Mouse (Mus musculus) neural tube, embryonic 13.5 days (tissue): ENCODE measurements at regions not wholly inside any gene's neighbourhood (a gene's known extent, or its start where the extent isn't known, plus 50 kb on each side); places are given as distances from the start of the nearest gene placed in this dataset.
"Not testable (repeated sequence)": the region's sequence is repeated elsewhere in the genome, so short reads cannot be mapped to it uniquely, and the experiment has no call there.

Experiments
- ATAC-seq: fragments of 200-750 bp; cut with Nextera tagmentation; 2 replicates; pipeline ENCODE4 v1.8.0; 2017; ENCODE audit warnings: low read depth, mild to moderate bottlenecking, moderate TSS enrichment, moderate library complexity
- H3K27ac ChIP-seq: fragments of 300-500 bp; sonication (generic); replicated peaks from 2 replicates; pipeline ENCODE4 v1.5.1; 2015; ENCODE audit warnings: moderate library complexity, mild to moderate bottlenecking, inconsistent platforms
- H3K27me3 ChIP-seq: fragments of 300-500 bp; sonication (generic); 2 replicates; pipeline ENCODE4 v1.6.1; 2015; ENCODE audit warnings: mild to moderate bottlenecking, inconsistent platforms
- H3K36me3 ChIP-seq: fragments of 300-500 bp; sonication (generic); 2 replicates; pipeline ENCODE4 v1.6.1; 2015; ENCODE audit warnings: mild to moderate bottlenecking, inconsistent platforms
- H3K4me1 ChIP-seq: fragments of 300-500 bp; sonication (generic); replicated peaks from 2 replicates; pipeline ENCODE4 v1.6.1; 2015; ENCODE audit warnings: inconsistent platforms
- H3K4me2 ChIP-seq: fragments of 300-500 bp; sonication (generic); 2 replicates; pipeline ENCODE4 v1.6.1; 2015; ENCODE audit warnings: inconsistent platforms, mild to moderate bottlenecking, moderate library complexity
- H3K4me3 ChIP-seq: fragments of 300-500 bp; sonication (generic); 2 replicates; pipeline ENCODE4 v1.5.1; 2015; ENCODE audit warnings: mild to moderate bottlenecking, inconsistent platforms
- H3K9ac ChIP-seq: fragments of 300-500 bp; sonication (generic); 2 replicates; pipeline ENCODE4 v1.6.1; 2015; ENCODE audit warnings: moderate library complexity, mild to moderate bottlenecking, inconsistent platforms
- H3K9me3 ChIP-seq: fragments of 300-500 bp; sonication (generic); 2 replicates; pipeline ENCODE4 v1.6.1; 2016; ENCODE audit warnings: inconsistent platforms
- WGBS: fragments of 180-500 bp; shearing (Covaris S2); methylation state at CpG from one replicate; pipeline ENCODE4 v1.1.7; 2015; 5-methylcytosine and 5-hydroxymethylcytosine counted together

DNA sequence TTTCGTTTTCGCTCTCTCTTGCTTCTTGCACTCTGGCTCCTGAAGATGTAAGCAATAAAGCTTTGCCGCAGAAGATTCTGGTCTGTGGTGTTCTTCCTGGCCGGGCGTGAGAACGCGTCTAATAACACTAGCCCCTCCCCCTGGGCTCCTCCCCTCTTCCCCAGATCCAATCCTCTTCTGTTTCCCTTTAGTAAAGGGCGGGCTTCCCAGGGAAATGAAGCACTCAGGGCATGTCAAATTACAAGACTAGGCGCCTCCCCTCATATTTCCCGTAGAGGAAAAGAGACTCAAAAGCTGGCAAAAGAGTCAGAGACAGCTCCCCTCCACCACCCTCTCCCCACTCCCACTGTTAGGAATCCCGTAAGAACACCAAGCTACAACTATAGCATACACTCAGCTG, 65.3 kb upstream of the Mdm1 start:
- H3K36me3 ChIP-seq, H3K9ac ChIP-seq, ATAC-seq, H3K4me2 ChIP-seq, H3K4me3 ChIP-seq, H3K9me3 ChIP-seq, H3K27ac ChIP-seq, H3K27me3 ChIP-seq, H3K4me1 ChIP-seq: not testable (repeated sequence)
- 92% methylated on average over 9 of the region's 11 CpGs for WGBS

DNA sequence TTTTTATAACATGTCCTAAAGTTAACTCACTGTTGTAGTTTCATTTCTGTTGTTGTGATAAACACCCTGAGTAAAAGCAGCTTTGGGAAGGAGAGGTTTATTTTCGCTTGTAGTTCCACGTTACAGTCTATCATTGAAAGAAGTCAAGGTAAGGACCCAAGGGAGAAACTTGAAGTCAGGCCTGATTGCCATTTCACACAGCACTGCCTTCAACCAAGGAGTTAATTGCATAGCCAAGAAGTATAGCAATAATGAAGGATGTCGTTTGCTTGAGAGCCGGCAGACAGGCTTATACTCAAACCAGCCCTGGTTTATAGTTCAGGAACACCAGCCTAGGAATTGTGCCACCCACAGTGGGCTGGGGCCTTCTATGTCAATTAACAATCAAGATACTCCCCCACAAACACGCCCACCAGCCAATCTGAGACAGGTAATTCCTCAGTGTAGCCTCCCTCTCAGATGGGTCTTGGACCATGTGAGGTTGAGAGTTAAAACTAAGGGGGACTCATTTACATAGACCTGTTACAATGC, 59.9 kb upstream of the Mdm1 start:
- 83% methylated on average over 5 of the region's 5 CpGs for WGBS
- no peaks in the 10 kb centered on the region for H3K27me3 ChIP-seq
- no peak overlapping the region for H3K9ac ChIP-seq
- no peak overlapping the region for H3K4me2 ChIP-seq
- no peak overlapping the region for H3K4me3 ChIP-seq
- no peak for ATAC-seq
- no peaks in the 10 kb centered on the region for H3K36me3 ChIP-seq
- H3K4me1 ChIP-seq: no peaks in the 10 kb centered on the region
- no peak overlapping the region for H3K27ac ChIP-seq
- no peaks in the 10 kb centered on the region for H3K9me3 ChIP-seq

DNA sequence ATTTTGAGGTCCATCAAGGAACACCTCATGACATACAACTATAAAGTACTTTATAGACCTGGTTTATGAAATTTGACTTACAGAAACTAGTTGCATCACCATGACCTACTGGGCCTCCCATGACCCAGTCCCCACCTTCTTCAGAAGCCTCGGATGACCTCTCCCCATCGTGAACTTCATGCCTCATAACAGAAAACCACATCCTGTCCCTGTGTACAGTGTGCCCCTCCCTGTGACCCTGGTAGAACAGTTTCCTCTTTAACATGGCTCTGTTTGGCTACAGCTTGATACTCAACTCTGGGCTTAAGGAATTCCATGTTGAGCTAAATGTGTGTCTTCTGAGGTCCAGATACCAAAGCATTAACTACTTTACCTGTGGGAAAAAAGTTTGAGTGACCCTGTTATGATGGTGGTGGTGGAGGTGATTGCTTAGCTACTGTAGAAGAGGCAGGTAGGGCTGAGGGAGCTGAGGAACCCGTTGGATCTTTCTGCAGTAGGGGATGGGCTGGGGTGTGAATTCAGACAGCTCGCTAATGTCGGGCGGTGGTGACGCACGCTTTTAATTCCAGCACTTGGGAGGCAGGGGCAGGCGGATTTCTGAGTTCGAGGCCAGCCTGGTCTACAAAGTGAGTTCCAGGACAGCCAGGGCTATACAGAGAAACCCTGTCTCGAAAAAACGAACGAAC, 58.4 kb upstream of the Mdm1 start:
- Histone ChIP-seq H3K27ac (no peak overlapping the region), H3K9me3 (no peaks in the 10 kb centered on the region), H3K4me1 (peaks cover 10% of the 10 kb centered on the region), H3K4me2 (no peak overlapping the region), H3K36me3 (no peaks in the 10 kb centered on the region), H3K4me3 (no peak overlapping the region), H3K9ac (no peak overlapping the region), H3K27me3 (no peaks in the 10 kb centered on the region)
- WGBS: 94% methylated on average over 13 of the region's 13 CpGs
- ATAC-seq: no peak

DNA sequence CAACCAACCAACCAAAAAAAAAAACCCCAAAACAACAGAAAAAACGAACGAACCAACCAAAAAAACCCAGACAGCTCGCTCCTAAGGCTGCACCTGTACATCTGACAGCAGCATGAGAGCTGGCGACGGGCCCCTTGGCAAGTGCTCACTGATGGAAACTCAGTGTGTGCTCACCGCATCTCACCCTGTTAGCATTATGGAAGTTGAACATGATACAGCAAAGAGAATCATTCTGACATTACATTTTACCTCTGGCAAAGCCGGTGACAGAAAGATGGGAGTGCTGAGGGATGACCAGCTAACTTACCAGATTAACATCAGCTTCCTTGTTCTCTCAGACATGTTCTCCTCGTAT, 57.9 kb upstream of the Mdm1 start:
- H3K27me3 ChIP-seq: no peaks in the 10 kb centered on the region
- H3K4me3 ChIP-seq: no peak overlapping the region
- H3K36me3 ChIP-seq: no peaks in the 10 kb centered on the region
- H3K4me2 ChIP-seq: no peak overlapping the region
- WGBS: 92% methylated on average over 8 of the region's 8 CpGs
- H3K9me3 ChIP-seq: no peaks in the 10 kb centered on the region
- H3K4me1 ChIP-seq: peaks cover 14% of the 10 kb centered on the region
- no peak for ATAC-seq
- H3K27ac ChIP-seq: no peak overlapping the region
- no peak overlapping the region for H3K9ac ChIP-seq

DNA sequence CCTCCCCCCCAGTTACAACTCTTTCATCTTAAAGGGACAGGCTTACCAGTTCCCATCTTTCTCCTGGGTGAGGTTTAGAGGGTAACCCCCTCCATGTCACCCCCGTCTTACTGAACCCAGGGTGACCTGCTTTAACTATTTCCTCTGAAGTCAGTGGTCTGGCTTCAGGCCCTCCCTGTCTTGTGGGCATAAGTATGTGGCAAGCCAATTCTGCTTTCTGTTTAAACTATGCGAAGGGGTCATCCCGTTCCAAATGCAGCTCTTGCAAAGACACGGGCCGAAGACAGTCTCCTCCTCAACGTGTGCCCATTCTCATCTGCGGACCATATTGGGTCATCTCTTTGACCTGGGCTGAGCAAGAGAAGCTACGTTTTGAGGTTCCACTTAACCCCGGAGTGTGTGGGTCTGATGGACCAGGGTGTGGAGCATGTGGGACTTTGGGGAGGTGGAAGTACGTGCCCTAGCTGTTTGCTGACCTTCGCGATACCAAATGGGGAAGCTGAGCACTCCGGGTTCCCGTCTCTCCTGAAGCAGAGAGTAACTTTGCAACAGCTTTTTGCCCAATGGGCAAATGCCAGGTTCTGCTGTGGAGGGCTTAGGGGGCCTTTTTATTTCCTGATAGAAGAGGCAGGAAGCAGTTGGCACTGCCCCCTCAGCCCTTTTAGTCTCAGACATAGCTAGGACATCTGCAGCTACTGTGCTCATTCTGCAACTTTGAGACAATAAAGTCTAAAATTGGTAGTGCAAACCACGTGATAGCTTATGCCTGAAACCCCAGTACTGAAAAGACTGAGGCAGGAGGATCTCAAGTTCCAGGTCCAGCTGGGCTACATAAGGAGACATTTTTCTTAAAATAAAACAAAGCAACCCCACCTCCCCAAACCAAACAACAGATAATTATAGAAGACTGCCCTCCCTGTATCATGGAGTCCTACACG, 56.3 kb upstream of the Mdm1 start:
- no peak for ATAC-seq
- H3K27ac ChIP-seq: no peak overlapping the region
- 92% methylated on average over 16 of the region's 16 CpGs for WGBS
- H3K4me1 ChIP-seq: peaks cover 14% of the 10 kb centered on the region
- H3K36me3 ChIP-seq: no peaks in the 10 kb centered on the region
- H3K4me2 ChIP-seq: no peak overlapping the region
- no peak overlapping the region for H3K4me3 ChIP-seq
- no peaks in the 10 kb centered on the region for H3K9me3 ChIP-seq
- no peaks in the 10 kb centered on the region for H3K27me3 ChIP-seq
- no peak overlapping the region for H3K9ac ChIP-seq

DNA sequence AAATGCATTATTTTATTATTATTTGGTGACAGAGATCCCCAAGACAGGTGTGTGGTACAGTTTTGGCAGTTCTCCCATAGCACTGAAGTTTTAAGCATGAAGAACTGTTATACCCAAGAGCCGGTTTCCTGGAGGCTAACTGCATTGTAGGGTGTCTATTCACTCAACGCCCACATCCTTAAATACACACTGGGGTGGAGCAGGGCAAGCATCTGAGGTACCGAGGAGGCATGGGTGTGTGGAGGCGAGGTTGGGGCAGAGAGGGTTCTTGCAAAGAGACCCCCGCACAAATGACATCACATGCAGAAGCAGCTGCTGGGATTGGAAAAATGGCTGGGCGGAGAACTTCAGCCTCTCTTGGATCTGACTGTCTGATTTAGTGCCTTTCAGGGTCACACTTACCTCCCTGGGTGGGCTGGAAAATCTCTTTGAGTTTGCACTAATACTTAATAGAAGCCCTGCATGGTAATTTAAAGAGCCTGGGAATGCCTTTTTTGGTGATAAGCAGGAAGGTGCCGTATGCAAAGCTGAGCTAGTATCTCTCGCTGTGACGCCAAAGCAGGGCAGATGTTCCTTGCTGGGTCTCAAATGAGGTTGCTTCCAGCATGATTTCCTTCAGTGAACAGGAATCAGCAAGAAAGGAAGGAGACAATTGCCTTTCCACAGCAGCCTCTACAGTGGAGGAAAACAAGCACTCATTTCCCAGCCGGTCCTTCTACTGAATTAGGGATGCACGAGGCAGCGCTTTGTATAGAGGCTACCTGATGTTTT, 53.9 kb upstream of the Mdm1 start:
- H3K27ac ChIP-seq: peak overlapping the region; percentile 84
- WGBS: 12% methylated on average over 12 of the region's 12 CpGs
- peak; percentile 74 for ATAC-seq

DNA sequence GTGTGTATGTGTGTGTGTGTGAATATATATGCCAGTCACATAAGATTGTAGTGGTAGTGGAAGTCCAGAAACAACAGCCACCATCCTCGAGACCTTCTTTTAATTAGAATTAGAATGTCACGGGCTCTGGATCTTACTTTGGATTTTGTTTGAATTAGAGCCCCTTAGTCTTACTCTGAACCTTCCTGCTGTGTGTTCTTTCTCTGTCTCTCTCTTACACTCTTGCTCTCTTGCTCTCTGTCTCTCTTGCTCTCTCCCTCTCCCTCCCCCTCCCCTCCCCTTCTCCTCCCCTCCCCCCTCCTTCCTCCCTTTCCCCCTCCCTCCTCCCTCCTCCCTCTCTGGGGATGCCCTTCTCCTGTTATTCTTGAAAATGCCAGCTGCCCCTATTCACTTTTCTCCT, 53.1 kb upstream of the Mdm1 start:
- peak overlapping the region; percentile 43; the same call in 1 of the 2 replicates for H3K9ac ChIP-seq
- peak overlapping the region; percentile 44 for H3K4me2 ChIP-seq
- no peaks in the 10 kb centered on the region for H3K27me3 ChIP-seq
- peak; percentile 29; the same call in 1 of the 2 replicates for ATAC-seq
- H3K9me3 ChIP-seq: no peaks in the 10 kb centered on the region
- peak overlapping the region; percentile 84 for H3K27ac ChIP-seq
- H3K4me1 ChIP-seq: peaks cover 23% of the 10 kb centered on the region
- H3K36me3 ChIP-seq: no peaks in the 10 kb centered on the region
- no peak overlapping the region for H3K4me3 ChIP-seq
- 34% methylated on average over 2 of the region's 2 CpGs for WGBS

More for the DNA sequence above, 53.9 kb upstream of the Mdm1 start:
- Histone ChIP-seq H3K9ac (peak overlapping the region; percentile 43), H3K27me3 (no peaks in the 10 kb centered on the region), H3K4me2 (peak overlapping the region; percentile 44), H3K9me3 (no peaks in the 10 kb centered on the region), H3K4me1 (peaks cover 21% of the 10 kb centered on the region), H3K4me3 (no peak overlapping the region; the same call in 1 of the 2 replicates), H3K36me3 (no peaks in the 10 kb centered on the region)

DNA sequence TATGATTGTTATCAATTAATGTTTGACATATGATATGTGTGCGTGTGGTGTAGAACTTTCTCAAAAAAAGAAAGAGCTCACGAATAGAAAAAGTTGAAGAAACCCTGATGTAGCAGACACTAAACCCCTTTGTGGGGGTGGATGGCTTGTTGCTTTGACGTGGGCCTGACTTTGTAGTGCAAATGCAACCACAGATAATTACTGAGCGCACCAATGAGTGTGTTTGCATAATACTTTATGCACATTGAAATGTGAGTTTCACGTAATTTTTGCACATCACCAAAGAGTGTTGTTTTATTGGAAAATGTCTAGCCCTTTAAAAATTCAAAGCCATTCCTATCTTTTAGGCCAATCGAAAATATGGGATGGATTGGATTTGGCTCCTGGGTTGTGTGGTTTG, 51.7 kb upstream of the Mdm1 start:
- Histone ChIP-seq H3K4me2 (no peak overlapping the region), H3K9ac (no peak overlapping the region), H3K4me1 (peaks cover 23% of the 10 kb centered on the region), H3K27ac (no peak overlapping the region), H3K27me3 (no peaks in the 10 kb centered on the region), H3K4me3 (no peak overlapping the region), H3K36me3 (no peaks in the 10 kb centered on the region), H3K9me3 (no peaks in the 10 kb centered on the region)
- no peak for ATAC-seq
- 89% methylated on average over 6 of the region's 6 CpGs for WGBS

DNA sequence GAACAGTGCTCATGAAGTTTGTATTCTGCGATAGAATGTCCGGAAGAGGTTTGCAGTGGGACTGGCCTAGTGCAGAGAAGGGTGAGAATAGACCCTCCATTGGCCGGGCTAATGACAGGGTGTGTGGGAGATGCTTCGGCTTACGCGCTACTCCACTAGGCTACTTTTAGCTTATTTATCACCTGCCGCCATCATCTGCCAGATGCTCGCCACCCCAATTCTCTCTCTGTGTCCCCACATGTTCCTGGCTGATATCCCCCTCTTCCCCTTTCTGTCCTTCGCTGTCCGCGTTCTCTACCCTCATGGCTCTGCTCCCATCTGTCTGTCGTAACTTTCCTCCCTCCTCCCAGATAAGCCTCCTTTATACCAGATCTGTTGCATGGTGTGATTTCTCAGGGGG, 50.1 kb upstream of the Mdm1 start:
- WGBS: 88% methylated on average over 12 of the region's 12 CpGs
- ATAC-seq: no peak
- Histone ChIP-seq H3K4me2 (no peak overlapping the region), H3K27me3 (no peaks in the 10 kb centered on the region), H3K27ac (no peak overlapping the region), H3K4me3 (no peak overlapping the region), H3K36me3 (no peaks in the 10 kb centered on the region), H3K9ac (no peak overlapping the region), H3K9me3 (no peaks in the 10 kb centered on the region), H3K4me1 (peaks cover 23% of the 10 kb centered on the region)
